Mouse (Mus musculus) embryonic fibroblast, embryonic 13.5 days (primary cell): ENCODE measurements around the gene Gstm4.

ENCODE experiments used
- CTCF ChIP-seq: IDR thresholded peaks from 2 replicates; pipeline ENCODE4 v1.5.1; 2011; ENCODE audit warnings: mild to moderate bottlenecking, control low read depth, low read length, moderate library complexity, borderline replicate concordance; ENCODE audit not compliant: insufficient read depth
- POLR2A ChIP-seq: IDR thresholded peaks from 2 replicates; pipeline ENCODE4 v1.6.1; 2011; ENCODE audit warnings: low read depth, mild to moderate bottlenecking, control low read depth, low read length, moderate library complexity

- no peak for TF ChIP-seq POLR2A
- no peak for TF ChIP-seq CTCF
These were observed 26.4 kb downstream of the Gstm4 start for GRCm38 (mm10) chr3:108018190-108018820.
